Mouse (Mus musculus) heart, postnatal 0 days (tissue): ENCODE measurements around the gene Nudt8. TPM values are rescaled to one million over a fixed set of nuclear protein-coding genes. Genes with fewer than 3 reads are reported as not detected.

ENCODE experiments used
- ATAC-seq: fragments of 200-750 bp; cut with Nextera tagmentation; 2 replicates; pipeline ENCODE4 v1.8.0; 2017; ENCODE audit warnings: low read depth, moderate number of reproducible peaks, moderate library complexity; ENCODE audit not compliant: insufficient read depth
- DNase-seq: peaks from one replicate; pipeline ENCODE4 v3.0.0-alpha.2; 2016; ENCODE audit warnings: low spot score
- H3K27ac ChIP-seq: fragments of 300-500 bp; sonication (generic); 2 replicates; pipeline ENCODE4 v1.5.1; 2014; ENCODE audit warnings: low read depth, mild to moderate bottlenecking
- H3K27me3 ChIP-seq: fragments of 300-500 bp; sonication (generic); 2 replicates; pipeline ENCODE4 v1.6.1; 2014; ENCODE audit warnings: low read length, mixed read lengths; ENCODE audit not compliant: control insufficient read depth, insufficient read depth
- H3K36me3 ChIP-seq: fragments of 300-500 bp; sonication (generic); replicated peaks from 2 replicates; pipeline ENCODE4 v1.6.1; 2014; ENCODE audit warnings: low read length, mixed read lengths; ENCODE audit not compliant: control insufficient read depth, insufficient read depth
- H3K4me1 ChIP-seq: fragments of 300-500 bp; sonication (generic); 2 replicates; pipeline ENCODE4 v1.6.1; 2014; ENCODE audit warnings: antibody characterized with exemption; ENCODE audit not compliant: control insufficient read depth, insufficient read depth
- H3K4me2 ChIP-seq: fragments of 300-500 bp; sonication (generic); 2 replicates; pipeline ENCODE4 v1.6.1; 2014; ENCODE audit warnings: low read depth, mild to moderate bottlenecking, low read length, moderate library complexity
- H3K4me3 ChIP-seq: fragments of 300-500 bp; sonication (generic); 2 replicates; pipeline ENCODE4 v1.5.1; 2014; ENCODE audit warnings: low read depth, low read length
- H3K9ac ChIP-seq: fragments of 300-500 bp; sonication (generic); replicated peaks from 2 replicates; pipeline ENCODE4 v1.6.1; 2014; ENCODE audit warnings: low read depth, low read length, mixed read lengths
- H3K9me3 ChIP-seq: fragments of 300-500 bp; sonication (generic); replicated peaks from 2 replicates; pipeline ENCODE4 v1.6.1; 2016; ENCODE audit warnings: low read length; ENCODE audit not compliant: control insufficient read depth
- CTCF ChIP-seq: IDR thresholded peaks from 2 replicates; pipeline ENCODE4 v1.5.1; 2016; ENCODE audit warnings: antibody characterized with exemption, control low read depth, low read depth
- EP300 ChIP-seq: IDR thresholded peaks from 2 replicates; pipeline ENCODE4 v1.6.1; 2016; ENCODE audit warnings: antibody characterized with exemption, low read depth
- WGBS: fragments of 180-500 bp; shearing (Covaris S2); extraction: QIAGEN DNeasy Blood & Tissue Kit; methylation state at CpG from one replicate; pipeline ENCODE4 v1.1.7; 2014; 5-methylcytosine and 5-hydroxymethylcytosine counted together
- polyA plus RNA-seq: library from polyadenylated mRNA; unstranded; fragments of >200 nt; fragmentation: Nextera tagmentation; extraction: Ambion mirVana; gene quantifications from 2 replicates; pipeline ENCODE4 v1.2.1, GENCODE M21; 2015
- total RNA-seq: library from RNA; depleted of rRNA; stranded (reverse); fragments of >200 nt; gene quantifications from 2 replicates; pipeline ENCODE4 v1.2.3, GENCODE M21; 2014; ENCODE audit warnings: low replicate concordance

Nudt8 gene
- total and polyA plus RNA-seq, 2 experiments from 2014 or later, result 131 to 175 TPM

GRCm38 (mm10) chr19:4017921-4018587, 17.7 kb downstream of the Nudt8 start:
- no peak for TF ChIP-seq EP300
- no peak for ATAC-seq
- Histone ChIP-seq H3K27me3 (no peaks in the 10 kb centered on the region), H3K27ac (no peak overlapping the region), H3K36me3 (no peaks in the 10 kb centered on the region), H3K9ac (no peak overlapping the region), H3K4me2 (no peak overlapping the region), H3K9me3 (no peaks in the 10 kb centered on the region), H3K4me3 (no peak overlapping the region), H3K4me1 (no peaks in the 10 kb centered on the region)
- 68% methylated on average over 10 of the region's 10 CpGs for WGBS
- DNase-seq, result no peak

GRCm38 (mm10) chr19:4018743-4019583, 18.6 kb downstream of the Nudt8 start:
- no peaks in the 10 kb centered on the region for H3K36me3 ChIP-seq
- peak; percentile 93 for ATAC-seq
- H3K27ac ChIP-seq, result no peak overlapping the region
- WGBS, result 22% methylated on average over 18 of the region's 18 CpGs
- no peaks in the 10 kb centered on the region for H3K9me3 ChIP-seq
- TF ChIP-seq CTCF (peak; percentile 89), EP300 (no peak)
- no peak overlapping the region for H3K4me3 ChIP-seq
- peak; percentile 92 for DNase-seq
- H3K4me1 ChIP-seq, result no peaks in the 10 kb centered on the region
- H3K9ac ChIP-seq, result no peak overlapping the region
- H3K27me3 ChIP-seq, result no peaks in the 10 kb centered on the region
- H3K4me2 ChIP-seq, result no peak overlapping the region

GRCm38 (mm10) chr19:4023185-4023584, 22.8 kb downstream of the Nudt8 start:
- WGBS, result 47% methylated on average over 7 of the region's 7 CpGs
- DNase-seq, result no peak

GRCm38 (mm10) chr19:4027576-4027975, 27.2 kb downstream of the Nudt8 start:
- H3K4me2 ChIP-seq, result no peak overlapping the region
- ATAC-seq (no peak), DNase-seq (no peak)
- H3K4me3 ChIP-seq, result no peak overlapping the region
- no peaks in the 10 kb centered on the region for H3K27me3 ChIP-seq
- no peak overlapping the region for H3K27ac ChIP-seq
- no peaks in the 10 kb centered on the region for H3K4me1 ChIP-seq
- H3K9ac ChIP-seq, result no peak overlapping the region
- no peaks in the 10 kb centered on the region for H3K9me3 ChIP-seq
- no peak for TF ChIP-seq CTCF
- TF ChIP-seq EP300, result no peak
- H3K36me3 ChIP-seq, result no peaks in the 10 kb centered on the region

More at GRCm38 (mm10) chr19:4023185-4023584, 22.8 kb downstream of the Nudt8 start:
- no peaks in the 10 kb centered on the region for H3K27me3 ChIP-seq
- H3K36me3 ChIP-seq, result no peaks in the 10 kb centered on the region
- TF ChIP-seq EP300 (no peak), CTCF (no peak)
- no peak overlapping the region for H3K9ac ChIP-seq
- no peak overlapping the region for H3K4me2 ChIP-seq
- H3K4me1 ChIP-seq, result no peaks in the 10 kb centered on the region
- H3K4me3 ChIP-seq, result no peak overlapping the region
- ATAC-seq, result no peak
- H3K27ac ChIP-seq, result no peak overlapping the region
- no peaks in the 10 kb centered on the region for H3K9me3 ChIP-seq

- no peak overlapping the region for H3K9ac ChIP-seq
- ATAC-seq (no peak), DNase-seq (peak; percentile 3)
- no peaks in the 10 kb centered on the region for H3K9me3 ChIP-seq
- H3K4me1 ChIP-seq, result peaks cover 4% of the 10 kb centered on the region
- H3K36me3 ChIP-seq, result 0 out of 2 replicates have a peak, but pooled peaks cover 6% of the 10 kb centered on the region
- H3K27me3 ChIP-seq, result no peaks in the 10 kb centered on the region
- H3K27ac ChIP-seq, result no peak overlapping the region
- TF ChIP-seq CTCF (no peak), EP300 (no peak)
- H3K4me2 ChIP-seq, result no peak overlapping the region
- no peak overlapping the region for H3K4me3 ChIP-seq
- 46% methylated on average over 7 of the region's 7 CpGs for WGBS
These were observed 32.3 kb downstream of the Nudt8 start for GRCm38 (mm10) chr19:4032668-4033067.
